Mouse (Mus musculus) layer of hippocampus, adult 6 months (tissue): Measurements from ENCODE around the gene Ppp1r8. TPM values are rescaled to one million over a fixed set of nuclear protein-coding genes. Genes with fewer than 3 reads are reported as not detected.

Experiments
- long read RNA-seq, 2 experiments: library from polyadenylated mRNA; unstranded; transcript quantifications; one replicate each; pipeline ENCODE4 v2.0.0; 2019 to 2020
- polyA plus RNA-seq: library from polyadenylated mRNA; unstranded; fragments of <200 nt; fragmentation: Nextera tagmentation; gene quantifications from 2 replicates; pipeline ENCODE4 v1.2.3, GENCODE M21; 2021

The Ppp1r8 gene
- 10.3 and 10.8 TPM in 2 replicates for polyA plus RNA-seq
- long read RNA-seq, experiment 1, transcript Ppp1r8-201 (7 exons, 2,037 nt) = major isoform, 16 of 23 reads
- long read RNA-seq, experiment 1, partial matches to known transcripts = 4 of 23 reads
- long read RNA-seq, experiment 1, other reads (novel, unspliced or antisense) = 1 of 23 reads
- long read RNA-seq, experiment 2, transcript Ppp1r8-201 (7 exons, 2,037 nt) = major isoform, 14 of 15 reads
- long read RNA-seq, experiment 2, partial matches to known transcripts = 0 of 15 reads
- long read RNA-seq, experiment 2, other reads (novel, unspliced or antisense) = 1 of 15 reads

DNA sequence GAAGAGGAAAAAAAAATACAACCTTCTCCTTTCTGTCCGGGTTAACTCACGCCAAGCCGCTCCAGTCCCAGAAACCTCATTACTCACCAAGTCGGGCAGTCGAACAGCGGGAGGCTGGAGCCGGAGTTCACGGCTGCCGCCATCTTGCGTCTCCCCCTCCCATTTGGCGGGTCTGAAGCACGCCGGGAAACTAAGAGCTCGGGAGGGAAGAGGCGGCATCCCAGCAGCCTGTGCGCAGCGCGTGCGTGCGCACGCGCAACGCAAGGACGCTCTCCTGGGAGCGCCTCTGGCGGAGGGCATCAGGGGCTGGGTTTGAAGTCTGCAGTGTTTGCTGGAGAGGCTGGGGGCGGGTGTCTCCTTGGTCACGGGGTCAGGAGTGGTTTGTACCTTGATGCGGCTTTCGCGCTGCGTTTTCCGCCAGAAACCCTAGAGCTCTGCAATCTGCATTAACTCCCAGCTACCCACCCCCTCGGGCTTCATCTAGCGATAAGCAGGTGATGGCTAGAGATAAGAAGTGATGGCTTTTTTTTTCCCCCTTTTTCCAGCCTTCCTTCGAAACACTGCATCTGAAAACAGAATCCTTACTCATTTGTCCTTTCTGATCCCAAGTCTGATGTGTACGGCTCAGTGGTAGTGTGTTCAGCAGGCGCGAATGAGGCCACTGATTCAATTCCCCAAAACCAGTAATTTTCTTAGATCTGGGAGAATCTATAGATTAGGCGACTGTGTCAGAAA lies at the start of gene Ppp1r8:
Gene Ppp1r8, minus strand, starts transcription at position 200 of the 735 bp plus-strand sequence.

DNA sequence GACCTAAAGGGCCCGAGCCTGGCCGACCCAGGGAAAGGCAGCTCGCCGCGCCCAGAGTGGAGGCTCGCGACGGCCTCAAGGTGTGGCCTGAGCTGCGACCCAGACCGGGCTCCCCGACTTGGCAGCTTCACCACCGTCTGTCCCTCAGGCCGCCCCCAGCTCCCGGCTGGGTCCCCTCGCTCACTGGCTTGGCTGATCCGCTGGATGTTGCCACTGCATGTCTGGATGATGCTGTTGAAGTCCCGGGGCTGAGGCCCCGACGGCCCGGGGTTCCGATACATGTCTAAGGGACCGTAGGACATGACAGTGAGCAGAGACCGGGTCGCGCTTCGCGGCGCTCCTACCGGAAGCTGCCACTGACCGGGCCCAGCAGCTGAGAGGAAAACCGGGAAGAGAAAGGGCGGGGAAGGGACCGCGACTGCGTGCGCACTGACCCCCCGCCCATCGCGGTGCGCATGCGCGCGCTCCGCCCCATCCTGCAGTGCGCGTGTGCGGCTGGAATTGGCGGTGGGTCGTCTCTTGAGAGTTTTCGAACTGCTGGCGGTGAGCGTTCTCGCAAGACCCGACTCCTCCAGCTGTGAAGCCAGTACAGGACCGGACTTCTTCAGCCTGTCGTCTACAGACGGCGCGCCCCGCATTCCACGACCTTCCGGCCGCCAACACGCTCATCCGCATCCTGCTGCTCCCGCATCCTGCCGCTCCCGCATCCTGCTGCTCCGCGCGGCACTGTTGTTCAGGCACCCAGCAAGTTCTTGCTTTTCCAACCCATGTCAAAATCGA lies 41.3 kb upstream of the Ppp1r8 start, which contains the start of gene Stx12:
Gene Stx12, minus strand, starts transcription at position 446 of the 780 bp plus-strand sequence.

DNA sequence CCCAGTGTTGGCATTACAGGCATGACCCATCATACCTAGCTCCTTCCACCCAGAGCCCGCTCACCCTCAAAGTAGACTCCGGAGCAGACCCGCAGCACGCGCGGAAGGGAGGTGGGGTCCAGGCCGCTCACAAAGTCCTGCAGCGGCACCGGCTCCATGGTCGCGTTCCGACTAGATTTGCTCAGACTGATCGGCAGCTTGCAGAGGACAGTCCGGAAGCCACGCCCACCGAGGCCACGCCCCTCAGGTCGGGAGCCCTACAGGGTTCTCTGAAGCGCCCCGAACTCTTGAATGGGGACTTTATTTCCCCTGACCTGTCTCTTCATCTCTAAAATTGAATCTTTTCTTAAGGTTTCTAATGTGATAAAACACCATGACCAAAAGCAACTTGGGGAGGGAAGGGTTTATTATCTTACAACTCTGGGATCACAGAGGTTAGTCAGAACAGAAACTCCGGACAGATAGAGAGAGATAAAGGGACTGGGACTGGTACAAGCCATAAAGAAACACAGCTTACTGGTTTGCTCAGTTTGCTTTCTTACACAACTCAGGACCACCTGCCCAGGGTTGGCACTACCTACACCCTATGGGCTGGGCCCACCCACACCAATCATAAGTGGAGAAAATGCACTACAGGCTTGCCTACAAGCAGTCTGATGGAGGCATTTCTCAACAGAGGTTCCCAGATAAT lies 46.6 kb downstream of the Ppp1r8 start, which contains the start of gene Themis2:
Gene Themis2, minus strand, starts transcription at position 192 of the 691 bp plus-strand sequence.

Other genes starting within 250 kb of the Ppp1r8 start
- gene Eya3, start 204.2 kb downstream of the Ppp1r8 start, polyA plus RNA-seq = 17.8 and 21.8 TPM in 2 replicates
- gene Xkr8, start 110.6 kb downstream of the Ppp1r8 start, polyA plus RNA-seq = 2.0 and 3.0 TPM in 2 replicates
- gene Smpdl3b, start 85.9 kb downstream of the Ppp1r8 start, polyA plus RNA-seq = 2.6 and 3.6 TPM in 2 replicates
- 18.4 and 19.9 TPM in 2 replicates for gene Rpa2, start 74.8 kb downstream of the Ppp1r8 start, polyA plus RNA-seq
- gene Themis2, start 46.8 kb downstream of the Ppp1r8 start, polyA plus RNA-seq = 0.59 and 0.72 TPM in 2 replicates
- 87.9 and 102 TPM in 2 replicates for gene Stx12, start 41.3 kb upstream of the Ppp1r8 start, polyA plus RNA-seq
- gene Fam76a, start 79.4 kb upstream of the Ppp1r8 start, polyA plus RNA-seq = 32.3 and 34.6 TPM in 2 replicates
- gene Fgr, start 130.9 kb upstream of the Ppp1r8 start, polyA plus RNA-seq = 0.05 TPM in 2 replicates
- gene Ahdc1, start 168.1 kb upstream of the Ppp1r8 start, polyA plus RNA-seq = 4.2 and 7.0 TPM in 2 replicates